Mouse (Mus musculus) embryonic facial prominence, embryonic 12.5 days (tissue): ENCODE data around the gene Fam83g. TPM values are rescaled to one million over a fixed set of nuclear protein-coding genes. Genes with fewer than 3 reads are reported as not detected.

Source experiments
- ATAC-seq: fragments of 200-750 bp; cut with Nextera tagmentation; 2 replicates; pipeline ENCODE4 v1.8.0; 2017; ENCODE audit not compliant: insufficient number of reproducible peaks, insufficient read depth, low FRiP score, low TSS enrichment
- H3K27ac ChIP-seq: fragments of 300-500 bp; sonication (generic); 2 replicates; pipeline ENCODE4 v1.5.1; 2016; ENCODE audit warnings: mild to moderate bottlenecking
- H3K27me3 ChIP-seq: fragments of 300-500 bp; sonication (generic); 2 replicates; pipeline ENCODE4 v1.6.1; 2016; ENCODE audit warnings: mild to moderate bottlenecking, moderate library complexity
- H3K36me3 ChIP-seq: fragments of 300-500 bp; sonication (generic); 2 replicates; pipeline ENCODE4 v1.6.1; 2016; ENCODE audit warnings: mild to moderate bottlenecking
- H3K4me1 ChIP-seq: fragments of 300-500 bp; sonication (generic); 2 replicates; pipeline ENCODE4 v1.6.1; 2016
- H3K4me2 ChIP-seq: fragments of 300-500 bp; sonication (generic); replicated peaks from 2 replicates; pipeline ENCODE4 v1.6.1; 2016; ENCODE audit warnings: mild to moderate bottlenecking, moderate library complexity
- H3K4me3 ChIP-seq: fragments of 300-500 bp; sonication (generic); 2 replicates; pipeline ENCODE4 v1.5.1; 2016; ENCODE audit warnings: mild to moderate bottlenecking
- H3K9ac ChIP-seq: fragments of 300-500 bp; sonication (generic); 2 replicates; pipeline ENCODE4 v1.6.1; 2016; ENCODE audit warnings: mild to moderate bottlenecking, moderate library complexity
- H3K9me3 ChIP-seq: fragments of 300-500 bp; sonication (generic); 2 replicates; pipeline ENCODE4 v1.6.1; 2016; ENCODE audit warnings: mild to moderate bottlenecking, moderate library complexity
- WGBS: fragments of 180-500 bp; shearing (Covaris S2); methylation state at CpG from one replicate; pipeline ENCODE4 v1.1.7; 2016; 5-methylcytosine and 5-hydroxymethylcytosine counted together
- polyA plus RNA-seq: library from polyadenylated mRNA; unstranded; fragments of >200 nt; fragmentation: Nextera tagmentation; extraction: Ambion mirVana; gene quantifications from 2 replicates; pipeline ENCODE4 v1.2.1, GENCODE M21; 2016

The Fam83g gene
- polyA plus RNA-seq, 1 experiment from 2014 or later, result 1.5 TPM

DNA sequence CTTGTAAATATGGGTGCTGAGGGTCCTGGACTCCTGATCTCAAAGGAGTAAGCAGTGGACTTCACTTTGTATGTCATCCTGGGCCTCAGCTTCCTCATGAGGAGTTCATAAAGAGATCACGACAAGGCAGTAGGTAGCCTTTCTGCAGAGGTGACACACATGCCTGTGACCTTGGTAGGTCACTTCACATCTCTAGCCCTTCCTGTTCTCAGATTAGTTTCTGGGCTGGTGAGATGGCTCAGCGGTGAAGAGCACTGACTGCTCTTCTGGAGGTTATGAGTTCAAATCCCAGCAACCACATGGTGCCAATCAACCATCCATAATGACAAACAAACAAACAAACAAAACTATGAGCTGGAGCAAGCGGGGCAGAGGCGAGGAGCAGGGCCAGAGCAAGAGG is 6.2 kb upstream of the Fam83g start:
- no peak for ATAC-seq

DNA sequence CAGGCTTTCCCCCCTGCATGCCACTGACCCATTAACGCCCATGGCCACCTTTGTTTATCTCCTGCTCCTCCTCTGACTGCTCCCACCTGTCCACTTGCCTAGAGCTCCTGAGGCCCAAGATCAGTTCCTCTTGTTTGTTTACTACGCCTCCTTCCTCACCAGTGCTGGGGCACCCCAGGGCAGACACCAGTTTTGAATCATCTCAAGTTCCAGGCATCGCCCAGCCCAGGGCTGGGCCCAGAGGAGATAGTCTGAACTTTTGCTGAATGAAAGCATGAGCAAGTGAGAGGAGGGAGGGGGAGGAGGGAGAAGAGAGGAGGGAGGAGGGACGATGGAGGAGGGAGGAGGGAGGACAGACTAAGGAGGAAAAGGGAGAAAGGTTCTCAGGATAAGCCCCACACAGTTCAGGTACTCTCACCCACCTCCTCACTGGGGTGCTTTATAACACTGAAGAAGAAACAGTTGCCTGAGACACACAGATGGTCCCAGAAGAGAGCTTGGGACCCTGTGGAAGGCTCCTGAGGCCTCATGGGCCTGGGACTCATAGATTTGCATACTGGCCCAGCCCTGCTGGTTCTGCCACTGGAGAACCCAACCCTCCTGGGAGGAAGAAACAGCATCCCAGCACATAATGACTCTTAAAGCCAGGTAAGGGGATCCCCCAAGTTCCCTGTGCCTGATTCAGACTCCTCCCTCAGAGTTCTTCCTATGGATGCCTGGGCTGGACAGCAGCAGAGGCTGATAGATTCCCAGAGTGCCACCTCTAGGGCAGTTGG is 4.6 kb upstream of the Fam83g start:
- Histone ChIP-seq H3K4me2 (no peak overlapping the region), H3K9ac (no peak overlapping the region), H3K4me1 (peaks cover 33% of the 10 kb centered on the region), H3K27ac (no peak overlapping the region), H3K9me3 (no peaks in the 10 kb centered on the region), H3K4me3 (no peak overlapping the region), H3K27me3 (peaks cover 17% of the 10 kb centered on the region), H3K36me3 (no peaks in the 10 kb centered on the region)
- 62% methylated on average over 4 of the region's 4 CpGs for WGBS
- no peak for ATAC-seq

More for the DNA sequence above, 6.2 kb upstream of the Fam83g start:
- Histone ChIP-seq H3K4me3 (no peak overlapping the region), H3K9me3 (no peaks in the 10 kb centered on the region), H3K4me2 (no peak overlapping the region), H3K9ac (no peak overlapping the region), H3K36me3 (no peaks in the 10 kb centered on the region), H3K4me1 (peaks cover 31% of the 10 kb centered on the region), H3K27ac (no peak overlapping the region), H3K27me3 (peaks cover 4% of the 10 kb centered on the region; the same call in 1 of the 2 replicates)
- WGBS, result 88% methylated on average over 4 of the region's 4 CpGs

DNA sequence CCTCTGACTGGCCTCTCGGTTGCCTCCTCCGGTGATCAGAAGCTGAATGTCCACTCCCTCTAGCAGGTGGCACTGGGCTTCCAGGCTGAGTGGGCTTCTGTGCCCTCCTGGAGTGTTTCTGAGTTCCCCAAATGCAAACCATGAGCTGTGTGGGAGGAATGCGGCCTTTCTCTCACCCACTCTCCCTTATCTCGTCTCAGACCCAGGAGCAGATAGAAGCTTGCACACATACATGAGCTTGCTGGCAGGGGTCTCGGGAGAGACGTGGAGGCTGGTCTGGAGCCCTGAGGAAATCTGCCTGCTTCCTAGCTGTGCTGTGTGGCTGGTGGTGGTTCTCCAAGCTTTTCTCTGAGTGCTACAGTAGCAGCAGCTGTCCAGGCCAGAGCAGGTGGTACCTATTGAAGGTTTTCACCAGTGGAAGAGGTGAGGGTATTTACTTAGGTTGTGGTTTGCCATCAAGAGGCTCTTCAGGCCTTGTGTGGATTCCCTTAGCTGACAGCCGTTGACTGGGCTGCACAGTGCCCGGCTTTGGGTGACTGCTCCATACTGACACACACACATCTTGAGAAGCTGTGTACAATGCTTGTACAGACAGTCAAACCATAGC is 1.3 kb downstream of the Fam83g start:
- Histone ChIP-seq H3K9ac (no peak overlapping the region), H3K4me3 (peak overlapping the region; percentile 42), H3K27ac (no peak overlapping the region), H3K36me3 (no peaks in the 10 kb centered on the region), H3K4me1 (peaks cover 5% of the 10 kb centered on the region; the same call in 1 of the 2 replicates), H3K27me3 (peaks cover 33% of the 10 kb centered on the region), H3K4me2 (peak overlapping the region; percentile 64; the same call in 1 of the 2 replicates), H3K9me3 (no peaks in the 10 kb centered on the region)
- 68% methylated on average over 8 of the region's 8 CpGs for WGBS
- no peak for ATAC-seq

- no peak overlapping the region for H3K4me2 ChIP-seq
- no peak overlapping the region for H3K27ac ChIP-seq
- peaks cover 5% of the 10 kb centered on the region; the same call in 1 of the 2 replicates for H3K4me1 ChIP-seq
- H3K9me3 ChIP-seq, result no peaks in the 10 kb centered on the region
- ATAC-seq, result no peak
- no peak overlapping the region for H3K4me3 ChIP-seq
- 59% methylated on average over 2 of the region's 2 CpGs for whole genome bisulfite sequencing
- peaks cover 33% of the 10 kb centered on the region for H3K27me3 ChIP-seq
- H3K36me3 ChIP-seq, result no peaks in the 10 kb centered on the region
- no peak overlapping the region for H3K9ac ChIP-seq
These were observed 2.2 kb downstream of the Fam83g start for GRCm38 (mm10) chr11:61686141-61686540.

GRCm38 (mm10) chr11:61686906-61687453 is 3.1 kb downstream of the Fam83g start:
- Histone ChIP-seq H3K9me3 (no peaks in the 10 kb centered on the region), H3K4me2 (no peak overlapping the region), H3K4me3 (no peak overlapping the region), H3K27me3 (peaks cover 33% of the 10 kb centered on the region), H3K36me3 (no peaks in the 10 kb centered on the region), H3K27ac (no peak overlapping the region), H3K4me1 (peaks cover 5% of the 10 kb centered on the region; the same call in 1 of the 2 replicates), H3K9ac (no peak overlapping the region)
- WGBS, result 29% methylated on average over 10 of the region's 10 CpGs
- ATAC-seq, result no peak

DNA sequence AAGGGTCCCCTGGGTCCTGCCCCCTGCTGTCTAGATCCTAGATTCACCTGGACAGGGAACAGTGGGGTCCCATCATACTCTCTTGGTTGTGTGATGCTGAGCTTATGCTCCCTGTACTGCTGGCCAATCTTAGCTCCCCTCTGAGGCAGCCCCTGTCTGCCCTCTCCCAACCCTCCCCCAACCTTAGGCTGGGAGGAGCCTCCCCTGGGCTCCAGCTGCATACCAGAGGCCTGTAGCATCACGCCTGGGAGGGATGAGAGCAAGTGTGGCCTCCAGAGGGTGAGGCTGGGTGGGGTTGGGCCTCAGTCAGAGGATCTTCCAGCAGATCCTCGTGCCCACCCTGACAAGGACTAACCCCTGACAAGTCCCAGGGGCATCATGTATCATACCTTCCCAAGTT is 3.7 kb downstream of the Fam83g start:
- peaks cover 5% of the 10 kb centered on the region; the same call in 1 of the 2 replicates for H3K4me1 ChIP-seq
- H3K4me3 ChIP-seq, result no peak overlapping the region
- H3K4me2 ChIP-seq, result no peak overlapping the region
- H3K27me3 ChIP-seq, result peaks cover 33% of the 10 kb centered on the region
- H3K9ac ChIP-seq, result no peak overlapping the region
- WGBS, result 40% methylated on average over 2 of the region's 2 CpGs
- no peak for ATAC-seq
- H3K9me3 ChIP-seq, result no peaks in the 10 kb centered on the region
- no peaks in the 10 kb centered on the region for H3K36me3 ChIP-seq
- H3K27ac ChIP-seq, result no peak overlapping the region

DNA sequence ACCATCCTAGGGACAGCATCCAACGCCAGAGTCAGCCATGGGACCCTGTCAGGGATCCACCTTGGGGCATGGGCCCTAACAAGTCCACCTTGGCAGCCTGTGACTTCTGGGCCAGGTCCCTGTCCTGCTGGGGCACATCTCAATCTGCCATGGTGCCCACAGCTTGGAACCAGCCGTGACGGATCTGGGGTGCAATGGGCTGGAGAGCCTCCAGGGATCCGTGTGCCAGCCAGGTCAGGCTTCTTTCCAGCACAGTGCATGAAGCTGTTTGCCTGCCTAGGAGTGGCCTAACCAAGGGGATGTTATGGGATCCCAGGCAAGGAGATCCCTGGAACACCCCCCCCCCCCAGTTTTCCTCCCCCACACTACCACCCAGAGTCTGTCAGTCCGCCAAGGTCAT is 9.1 kb downstream of the Fam83g start:
- no peaks in the 10 kb centered on the region for H3K4me1 ChIP-seq
- H3K27ac ChIP-seq, result no peak overlapping the region
- H3K4me3 ChIP-seq, result no peak overlapping the region
- ATAC-seq, result no peak; the same call in 1 of the 2 replicates
- H3K27me3 ChIP-seq, result no peaks in the 10 kb centered on the region
- 87% methylated on average over 5 of the region's 5 CpGs for WGBS
- H3K36me3 ChIP-seq, result no peaks in the 10 kb centered on the region
- no peaks in the 10 kb centered on the region for H3K9me3 ChIP-seq
- H3K4me2 ChIP-seq, result no peak overlapping the region
- no peak overlapping the region for H3K9ac ChIP-seq

- H3K4me3 ChIP-seq, result no peak overlapping the region
- no peaks in the 10 kb centered on the region for H3K4me1 ChIP-seq
- no peak overlapping the region for H3K4me2 ChIP-seq
- no peaks in the 10 kb centered on the region for H3K9me3 ChIP-seq
- H3K36me3 ChIP-seq, result no peaks in the 10 kb centered on the region
- H3K27me3 ChIP-seq, result no peaks in the 10 kb centered on the region
- ATAC-seq, result no peak
- H3K9ac ChIP-seq, result no peak overlapping the region
- H3K27ac ChIP-seq, result no peak overlapping the region
These were observed 15.0 kb downstream of the Fam83g start for GRCm38 (mm10) chr11:61698852-61699251.

- Histone ChIP-seq H3K9me3 (no peaks in the 10 kb centered on the region), H3K27me3 (no peaks in the 10 kb centered on the region), H3K4me1 (no peaks in the 10 kb centered on the region), H3K27ac (no peak overlapping the region), H3K9ac (no peak overlapping the region), H3K4me3 (no peak overlapping the region), H3K4me2 (no peak overlapping the region), H3K36me3 (no peaks in the 10 kb centered on the region)
- 82% methylated on average over 5 of the region's 5 CpGs for WGBS
- ATAC-seq, result no peak
These were observed 15.6 kb downstream of the Fam83g start for GRCm38 (mm10) chr11:61699460-61699859.

DNA sequence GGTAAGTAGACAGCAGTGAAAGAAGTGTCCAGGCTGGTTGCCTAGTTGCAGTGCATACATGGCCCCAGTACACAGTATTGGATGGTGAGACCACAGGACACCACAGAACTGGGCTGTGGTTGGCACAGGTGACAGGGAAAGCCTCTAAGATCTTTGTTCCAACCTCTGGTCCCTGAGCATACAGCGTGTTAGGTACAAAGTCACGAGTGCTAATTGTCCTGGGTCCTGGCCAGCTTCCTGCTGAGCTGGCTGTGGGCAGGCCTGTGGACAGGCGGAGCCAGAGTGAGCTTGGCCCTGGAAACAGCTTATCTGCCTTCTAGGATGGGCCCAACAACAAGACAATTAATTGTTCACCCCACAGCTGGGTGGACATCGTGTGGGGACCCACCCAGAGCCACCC is 16.0 kb downstream of the Fam83g start:
- no peak overlapping the region for H3K4me2 ChIP-seq
- H3K9me3 ChIP-seq, result no peaks in the 10 kb centered on the region
- H3K27ac ChIP-seq, result no peak overlapping the region
- no peak overlapping the region for H3K9ac ChIP-seq
- no peak overlapping the region for H3K4me3 ChIP-seq
- H3K36me3 ChIP-seq, result no peaks in the 10 kb centered on the region
- ATAC-seq, result no peak
- no peaks in the 10 kb centered on the region for H3K4me1 ChIP-seq
- no peaks in the 10 kb centered on the region for H3K27me3 ChIP-seq
- WGBS, result 65% methylated on average over 4 of the region's 4 CpGs

DNA sequence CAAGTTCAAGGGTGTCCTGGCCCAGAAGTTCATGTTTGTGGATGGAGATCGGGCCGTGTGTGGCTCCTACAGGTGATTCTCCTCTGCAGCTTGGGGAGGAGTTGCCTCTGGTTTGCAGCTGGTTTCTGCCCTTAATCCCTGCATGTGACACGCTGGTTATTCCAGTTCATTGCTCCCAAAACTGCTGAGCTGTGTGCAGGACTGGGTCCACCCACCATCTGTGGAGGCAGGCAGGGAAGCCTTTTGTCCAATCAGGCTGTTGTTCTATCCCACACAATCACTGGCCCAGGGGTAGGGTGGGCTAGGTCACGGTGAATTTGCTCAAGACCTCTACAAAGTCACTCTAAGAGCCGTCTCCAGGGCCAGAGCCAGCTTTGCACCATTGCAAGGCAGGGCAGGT is 17.8 kb downstream of the Fam83g start:
- H3K27ac ChIP-seq, result no peak overlapping the region
- H3K36me3 ChIP-seq, result no peaks in the 10 kb centered on the region
- no peaks in the 10 kb centered on the region for H3K27me3 ChIP-seq
- no peaks in the 10 kb centered on the region for H3K4me1 ChIP-seq
- no peak overlapping the region for H3K4me3 ChIP-seq
- H3K9me3 ChIP-seq, result no peaks in the 10 kb centered on the region
- no peak for ATAC-seq
- no peak overlapping the region for H3K9ac ChIP-seq
- WGBS, result 62% methylated on average over 5 of the region's 5 CpGs
- no peak overlapping the region for H3K4me2 ChIP-seq

DNA sequence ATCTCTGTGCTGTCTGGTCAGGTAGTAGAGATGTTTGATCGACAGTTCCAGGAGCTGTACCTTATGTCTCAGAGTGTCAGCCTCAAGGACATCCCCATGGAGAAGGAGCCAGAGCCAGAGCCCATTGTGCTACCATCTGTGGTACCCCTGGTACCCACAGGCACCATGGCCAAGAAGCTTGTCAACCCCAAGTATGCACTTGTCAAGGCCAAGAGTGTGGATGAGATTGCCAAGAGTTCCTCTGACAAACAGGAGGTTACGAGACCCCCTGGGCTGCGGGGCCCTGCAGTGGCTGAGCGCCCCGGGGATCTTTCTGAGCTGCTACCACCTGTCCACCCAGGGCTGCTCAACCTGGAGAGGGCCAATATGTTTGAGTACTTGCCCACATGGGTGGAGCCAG is 18.6 kb downstream of the Fam83g start:
- no peaks in the 10 kb centered on the region for H3K27me3 ChIP-seq
- no peak overlapping the region for H3K4me2 ChIP-seq
- no peaks in the 10 kb centered on the region for H3K9me3 ChIP-seq
- no peak overlapping the region for H3K27ac ChIP-seq
- H3K9ac ChIP-seq, result no peak overlapping the region
- 96% methylated on average over 5 of the region's 5 CpGs for WGBS
- no peaks in the 10 kb centered on the region for H3K36me3 ChIP-seq
- H3K4me3 ChIP-seq, result no peak overlapping the region
- H3K4me1 ChIP-seq, result no peaks in the 10 kb centered on the region
- ATAC-seq, result no peak
